Mouse (Mus musculus): ENCODE data around the gene Trim28. TPM values are rescaled to one million over a fixed set of nuclear protein-coding genes. Genes with fewer than 3 reads are reported as not detected.

Gene Trim28
- total and polyA plus RNA-seq, 3 experiments, result 500 to 891 (median 516) TPM

DNA sequence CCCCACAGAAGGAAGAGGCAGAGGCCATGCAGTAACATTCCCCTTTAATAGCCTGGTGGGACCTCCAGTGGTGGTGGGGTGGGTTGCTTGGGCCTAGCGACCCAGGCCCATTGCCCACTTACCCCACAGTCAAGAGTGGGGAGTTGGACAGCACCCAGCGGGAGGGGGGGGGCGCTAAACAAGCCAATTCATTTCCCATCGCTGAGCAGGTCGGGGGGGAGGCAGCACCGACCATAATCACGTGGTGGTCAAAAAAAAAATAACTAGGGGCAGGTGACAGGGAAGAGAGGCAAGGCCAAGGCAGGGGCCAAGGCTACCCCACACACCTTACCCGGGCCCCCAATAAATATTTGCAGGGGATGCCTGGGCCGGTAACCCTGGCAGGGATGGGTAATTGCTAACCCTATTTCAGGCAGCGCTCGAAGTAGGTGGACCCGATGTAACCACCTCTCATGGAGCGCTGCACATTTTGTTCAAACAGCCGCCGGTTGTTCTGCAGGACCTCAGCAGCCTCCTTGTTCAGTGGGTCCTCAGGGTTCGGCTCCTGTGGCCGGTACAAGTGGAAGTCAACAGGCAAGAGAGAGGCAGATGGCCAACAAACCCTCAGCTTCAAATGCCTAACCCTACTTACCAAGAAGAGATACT, 36.4 kb downstream of the Trim28 start:
- H3K4me3 ChIP-seq (replicated peaks in 1 of 3; ENCODE audit: low read depth in 2 of 3, low read length in 2 of 3, poor library complexity in 1 of 3), result peak overlapping the region in 2 of 3 experiments; percentile 6 to 65

DNA sequence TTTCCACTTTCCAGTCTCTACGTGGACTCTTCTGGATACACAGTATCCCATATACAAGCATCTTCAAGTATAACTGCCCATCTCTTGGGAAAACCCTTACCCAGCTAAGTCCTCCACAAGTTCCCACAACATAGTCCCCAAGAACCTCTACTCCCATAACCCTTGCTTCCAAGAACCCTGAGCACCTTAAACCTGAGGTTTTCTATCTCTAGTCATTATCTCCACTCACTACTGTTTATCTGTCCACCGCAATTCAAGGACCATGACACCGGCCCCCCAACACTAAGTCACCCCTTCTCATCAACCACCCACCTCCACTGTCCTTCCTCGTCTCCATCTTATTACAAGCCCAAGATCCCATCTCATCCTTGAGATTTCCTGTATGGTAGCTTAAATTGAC, 37.9 kb downstream of the Trim28 start:
- Histone ChIP-seq H3K27me3 (replicated peaks) (no peaks in the 10 kb centered on the region), H3K4me3 (replicated peaks in 1 of 3; ENCODE audit: low read depth in 2 of 3, low read length in 2 of 3, poor library complexity in 1 of 3) (peak overlapping the region; percentile 84 to 92 (median 91)), H3K36me3 (replicated peaks in 1 of 2; ENCODE audit: control insufficient read depth in 1 of 2, insufficient read depth in 1 of 2, low read length in 1 of 2) (peaks cover 29 to 41% of the 10 kb centered on the region in 2 experiments), H3K27ac (ENCODE audit: insufficient read depth, low read depth) (0 out of 2 replicates have a peak overlapping the region, but pooled peaks have one; percentile 9), H3K4me1 (ENCODE audit: control insufficient read depth in 1 of 2, insufficient read depth in 2 of 2) (peaks cover 20 to 60% of the 10 kb centered on the region in 2 experiments), H3K79me2 (replicated peaks; ENCODE audit: control insufficient read depth, extremely low read depth, insufficient read depth, poor library complexity, severe bottlenecking) (peaks cover 21% of the 10 kb centered on the region), H3K9ac (ENCODE audit: insufficient read depth, low read depth) (peak overlapping the region; percentile 96), H3K9me3 (replicated peaks; ENCODE audit: low read length) (no peaks in the 10 kb centered on the region), H3K4me2 (ENCODE audit: insufficient read depth, low read depth, poor library complexity, severe bottlenecking) (peak overlapping the region; percentile 69)
- TF ChIP-seq MEF2A (IDR thresholded peaks at IDR 0.05; ENCODE audit: borderline replicate concordance, low read depth, low read length) (no peak), RAD21 (IDR thresholded peaks at IDR 0.05; ENCODE audit: low read depth, low read length) (no peak), MAX (IDR thresholded peaks at IDR 0.05; ENCODE audit: low read length) (no peak), ZNF384 (IDR thresholded peaks at IDR 0.05; ENCODE audit: low read depth, low read length) (no peak)
- dilution Hi-C loops (cut with MboI; ENCODE audit: extremely low pct_ligation_motif_present, extremely low pct_unique_long_range_greater_than_20kb, low sequenced_read_pairs), result no loop called here
- no peak for DNase-seq (ENCODE audit: extremely low read depth)
- in situ Hi-C loops (cut with MboI; ENCODE audit: low pct_ligation_motif_present, low pct_unique_long_range_greater_than_20kb, low sequenced_read_pairs), result no loop called here

More for the DNA sequence above, 36.4 kb downstream of the Trim28 start:
- peaks cover 20 to 64% of the 10 kb centered on the region in 2 experiments for H3K4me1 ChIP-seq (ENCODE audit: control insufficient read depth in 1 of 2, insufficient read depth in 2 of 2)
- H3K9ac ChIP-seq (ENCODE audit: insufficient read depth, low read depth), result peak overlapping the region; percentile 46; the same call in 1 of the 2 replicates
- no peak for DNase-seq (ENCODE audit: extremely low read depth)
- peak overlapping the region; percentile 10; the same call in 1 of the 2 replicates for H3K27ac ChIP-seq (ENCODE audit: insufficient read depth, low read depth)
- TF ChIP-seq USF1 (IDR thresholded peaks at IDR 0.05; ENCODE audit: low read depth, low read length), result no peak
- TF ChIP-seq ELF1 (IDR thresholded peaks at IDR 0.05; ENCODE audit: low read depth, low read length), result no peak
- TF ChIP-seq KAT2A (IDR thresholded peaks at IDR 0.05; ENCODE audit: insufficient replicate concordance, low read length), result no peak
- TF ChIP-seq IRF4 (IDR thresholded peaks at IDR 0.05; ENCODE audit: low read depth, low read length), result no peak
- no peak for TF ChIP-seq ZC3H11A (IDR thresholded peaks at IDR 0.05; ENCODE audit: low read depth, low read length)
- no peak for TF ChIP-seq USF2 (conservative IDR thresholded peaks at IDR 0.05; ENCODE audit: low read depth, low read length)
- no peak for TF ChIP-seq ZNF384 (IDR thresholded peaks at IDR 0.05; ENCODE audit: low read depth, low read length)
- TF ChIP-seq MAX (IDR thresholded peaks at IDR 0.05; ENCODE audit: low read length), result no peak
- TF ChIP-seq GABPA (IDR thresholded peaks at IDR 0.05; ENCODE audit: insufficient replicate concordance, low read depth, low read length), result no peak
- no peak for TF ChIP-seq TCF12 (IDR thresholded peaks at IDR 0.05; ENCODE audit: low read depth, low read length)
- no peak for TF ChIP-seq CTCF (conservative IDR thresholded peaks at IDR 0.05 in 1 of 2, IDR thresholded peaks at IDR 0.05 in 1 of 2; ENCODE audit: low read depth in 2 of 2, low read length in 2 of 2)
- in situ Hi-C loops (cut with MboI; ENCODE audit: low pct_ligation_motif_present, low pct_unique_long_range_greater_than_20kb, low sequenced_read_pairs), result no loop called here
- dilution Hi-C loops (cut with MboI; ENCODE audit: extremely low pct_ligation_motif_present, extremely low pct_unique_long_range_greater_than_20kb, low sequenced_read_pairs), result no loop called here
- peaks cover 21% of the 10 kb centered on the region for H3K79me2 ChIP-seq (replicated peaks; ENCODE audit: control insufficient read depth, extremely low read depth, insufficient read depth, poor library complexity, severe bottlenecking)
- no peaks in the 10 kb centered on the region for H3K27me3 ChIP-seq (replicated peaks)
- H3K9me3 ChIP-seq (replicated peaks; ENCODE audit: low read length), result no peaks in the 10 kb centered on the region
- H3K36me3 ChIP-seq (replicated peaks in 1 of 2; ENCODE audit: control insufficient read depth in 1 of 2, insufficient read depth in 1 of 2, low read length in 1 of 2), result peaks cover 41 to 51% of the 10 kb centered on the region in 2 experiments
- peak overlapping the region; percentile 32 for H3K4me2 ChIP-seq (ENCODE audit: insufficient read depth, low read depth, poor library complexity, severe bottlenecking)

Measured in CH12.LX (cell line).